Mouse (Mus musculus) C2C12 (cell line): ENCODE data around the gene Nkx1-2.

Source experiments
- CEBPB ChIP-seq: IDR thresholded peaks from one replicate; pipeline ENCODE4 v1.6.1; 2011; ENCODE audit warnings: low read depth, mild to moderate bottlenecking, control low read depth, moderate library complexity
- CTCF ChIP-seq: IDR thresholded peaks from one replicate; pipeline ENCODE4 v1.5.1; 2011; ENCODE audit not compliant: control insufficient read depth, insufficient read depth, insufficient read length
- FOSL1 ChIP-seq: IDR thresholded peaks from one replicate; pipeline ENCODE4 v1.8.0; 2011; ENCODE audit warnings: mild to moderate bottlenecking, low read length; ENCODE audit not compliant: poor library complexity, insufficient read depth, severe bottlenecking
- MAX ChIP-seq: IDR thresholded peaks from one replicate; pipeline ENCODE4 v1.6.1; 2011; ENCODE audit warnings: mild to moderate bottlenecking, control low read depth
- MYOD1 ChIP-seq: IDR thresholded peaks from one replicate; pipeline ENCODE4 v1.6.1; 2011; ENCODE audit warnings: low read depth; ENCODE audit not compliant: control insufficient read depth, insufficient read length
- MYOG ChIP-seq: IDR thresholded peaks from one replicate; pipeline ENCODE4 v1.6.1; 2011; ENCODE audit not compliant: control insufficient read depth, insufficient read length; ENCODE audit errors: extremely low read depth
- USF1 ChIP-seq: IDR thresholded peaks from one replicate; pipeline ENCODE4 v1.6.1; 2011; ENCODE audit warnings: low read depth, mild to moderate bottlenecking, control low read depth, moderate library complexity

- no peak for TF ChIP-seq CEBPB
- TF ChIP-seq CTCF = no peak
- no peak for TF ChIP-seq FOSL1
- TF ChIP-seq USF1 = no peak
- no peak for TF ChIP-seq MYOG
- TF ChIP-seq MAX = no peak
- TF ChIP-seq MYOD1 = no peak
Observed at GRCm38 (mm10) chr7:132589610-132590009, 9.8 kb downstream of the Nkx1-2 start.
